In the genomic region with DNA sequence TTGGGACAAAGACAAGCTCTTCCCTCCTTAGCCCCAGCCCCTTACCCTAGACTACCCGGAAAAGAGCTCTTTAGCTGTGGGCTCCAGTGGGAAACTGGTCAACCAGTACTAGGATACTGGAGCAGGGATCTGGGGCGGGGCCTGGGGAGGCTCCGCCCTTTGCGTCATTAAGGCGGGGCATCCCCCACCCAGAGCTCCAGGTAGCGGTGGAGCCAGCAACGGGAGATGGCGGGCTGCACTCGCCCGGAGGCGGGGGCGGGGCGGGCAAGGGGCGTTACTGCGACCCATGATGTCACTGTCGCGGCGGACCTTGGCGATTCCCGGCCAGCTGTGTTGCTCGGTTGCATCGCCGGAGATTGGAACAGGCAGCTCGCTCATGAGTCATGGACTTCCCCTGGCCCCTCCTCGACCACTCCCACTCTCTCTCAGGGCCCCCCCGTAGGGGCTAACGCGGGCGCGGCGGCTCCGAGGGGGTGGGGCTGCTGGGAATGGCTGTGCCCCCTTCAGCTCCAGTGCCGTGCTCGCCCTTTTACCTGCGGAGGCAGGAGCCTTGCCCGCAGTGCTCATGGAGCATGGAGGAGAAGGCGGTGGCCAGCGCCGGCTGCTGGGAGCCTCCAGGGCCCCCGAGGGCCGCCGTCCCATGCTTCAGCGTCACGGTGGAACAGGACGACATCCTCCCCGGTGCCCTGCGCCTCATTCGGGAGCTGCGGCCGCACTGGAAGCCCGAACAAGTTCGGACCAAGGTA, we compare ENCODE assay signal across 9 mouse cellular contexts. TPM values are rescaled to one million over a fixed set of nuclear protein-coding genes. Genes with fewer than 3 reads are reported as not detected.
DNase-seq lines count a peak whose midpoint lies in the region; ATAC-seq lines count a peak whose summit lies in the region.
"Had no signal": no experiment of that assay in that cellular context is flagged by ENCODE, and none has a peak within 500 bp of the region (broad histone marks: within the 10 kb centered on the region; RNA-seq: fewer than 3 reads in every experiment).

A gene (plus strand): TSS at position 297 of the 746 bp plus-strand sequence.

- intact Hi-C loops in left cerebral cortex, postnatal 14 days (cut with DNase I): no loop called here

- ATAC-seq in common myeloid progenitor, adult 5-6 weeks (replicated peaks; ENCODE audit: low read depth, poor library complexity, severe bottlenecking): peak; percentile 57
- peak; percentile 45 for ATAC-seq in megakaryocyte-erythroid progenitor cell, adult 5-6 weeks (replicated peaks; ENCODE audit: low FRiP score, low TSS enrichment, poor library complexity, severe bottlenecking)
- ATAC-seq in activated CD4-positive, CD25-positive, alpha-beta regulatory T cell, adult 4 months: no peak

- DNase-seq in ZHBTc4 (ENCODE audit: low read depth, low spot score): peak; percentile 98
- peak; percentile 64 for DNase-seq in gastrocnemius, postnatal 10 days
- DNase-seq in induced T-regulatory cell, adult 2 months (ENCODE audit: low read depth): peak; percentile 55
- peak; percentile 63 to 67 for DNase-seq in left cerebral cortex, postnatal 14 days (ENCODE audit: low spot score in 2 of 2)
- DNase-seq in right cerebral cortex, postnatal 4 days: peak; percentile 71

RNA-seq across cellular contexts. Expression of the gene that starts here (rescaled TPM):
- total RNA-seq in common myeloid progenitor, adult 5-6 weeks (2017): not detected in 2 replicates
- total RNA-seq in gastrocnemius, postnatal 10 days (2021): under 1 TPM; 0.19 to 0.47 TPM
- total RNA-seq in left cerebral cortex, postnatal 14 days (2021): 1 to 10 TPM; 6.0 TPM
- total RNA-seq in megakaryocyte-erythroid progenitor cell, adult 5-6 weeks (2014; fragmentation: Nextera tagmentation): not detected in 2 replicates
- not detected in 2 replicates for total RNA-seq in megakaryocyte-erythroid progenitor cell, adult 5-6 weeks (2017)
- polyA plus RNA-seq in activated CD4-positive, CD25-positive, alpha-beta regulatory T cell, adult 4 months (2017; shearing (Covaris generic)): under 1 TPM in 1 of 2 experiments, not detected in 1; 0.20 TPM
- total RNA-seq: neutrophil, adult 5-6 weeks had no signal

Comparison
In these comparisons a context has a peak if more than half of its experiments do, and no peak if none do; other contexts are left out.
1. Peak in ATAC-seq in common myeloid progenitor, adult 5-6 weeks; RNA of the gene not detected or under 1 TPM.
2. Peak in DNase-seq in gastrocnemius, postnatal 10 days; RNA of the gene not detected or under 1 TPM.
3. Peak in ATAC-seq in megakaryocyte-erythroid progenitor cell, adult 5-6 weeks; RNA of the gene not detected or under 1 TPM.